Mouse (Mus musculus) limb, embryonic 11.5 days (tissue): ENCODE results near the gene Irak3. TPM values are rescaled to one million over a fixed set of nuclear protein-coding genes. Genes with fewer than 3 reads are reported as not detected.
"Not testable (repeated sequence)": the region's sequence is repeated elsewhere in the genome, so short reads cannot be mapped to it uniquely, and the experiment has no call there.

Source experiments
- ATAC-seq: fragments of 200-750 bp; cut with Nextera tagmentation; 2 replicates; pipeline ENCODE4 v1.8.0; 2017; ENCODE audit warnings: low read depth; ENCODE audit not compliant: insufficient number of reproducible peaks, low FRiP score, low TSS enrichment
- DNase-seq: peaks from one replicate; pipeline ENCODE4 v3.0.0-alpha.2; 2015; ENCODE audit warnings: low spot score
- H3K27ac ChIP-seq: fragments of 300-500 bp; sonication (generic); replicated peaks from 2 replicates; pipeline ENCODE4 v1.5.1; 2014; ENCODE audit warnings: low read depth, mild to moderate bottlenecking, low read length
- H3K27me3 ChIP-seq: fragments of 300-500 bp; sonication (generic); 2 replicates; pipeline ENCODE4 v1.6.1; 2014; ENCODE audit warnings: mild to moderate bottlenecking, low read length, mixed read lengths; ENCODE audit not compliant: control insufficient read depth, insufficient read depth
- H3K36me3 ChIP-seq: fragments of 300-500 bp; sonication (generic); 2 replicates; pipeline ENCODE4 v1.6.1; 2014; ENCODE audit warnings: mild to moderate bottlenecking, low read length, moderate library complexity, mixed read lengths; ENCODE audit not compliant: control insufficient read depth, insufficient read depth
- H3K4me1 ChIP-seq: fragments of 300-500 bp; sonication (generic); 2 replicates; pipeline ENCODE4 v1.6.1; 2014; ENCODE audit warnings: low read length, mixed read lengths; ENCODE audit not compliant: control insufficient read depth, insufficient read depth
- H3K4me2 ChIP-seq: fragments of 300-500 bp; sonication (generic); 2 replicates; pipeline ENCODE4 v1.6.1; 2014; ENCODE audit warnings: low read depth, mild to moderate bottlenecking, moderate library complexity; ENCODE audit not compliant: severe bottlenecking
- H3K4me3 ChIP-seq: fragments of 300-500 bp; sonication (generic); 2 replicates; pipeline ENCODE4 v1.5.1; 2014; ENCODE audit warnings: low read depth, low read length
- H3K9ac ChIP-seq: fragments of 300-500 bp; sonication (generic); 2 replicates; pipeline ENCODE4 v1.6.1; 2014; ENCODE audit warnings: mild to moderate bottlenecking, low read length
- H3K9me3 ChIP-seq: fragments of 300-500 bp; sonication (generic); 2 replicates; pipeline ENCODE4 v1.6.1; 2016; ENCODE audit warnings: low read length; ENCODE audit not compliant: control insufficient read depth
- WGBS: fragments of 180-500 bp; shearing (Covaris S2); extraction: QIAGEN DNeasy Blood & Tissue Kit; methylation state at CpG from one replicate; pipeline ENCODE4 v1.1.7; 2014; 5-methylcytosine and 5-hydroxymethylcytosine counted together
- polyA plus RNA-seq: library from polyadenylated mRNA; unstranded; fragments of >200 nt; fragmentation: Nextera tagmentation; extraction: Ambion mirVana; gene quantifications from 2 replicates; pipeline ENCODE4 v1.2.1, GENCODE M21; 2014

The Irak3 gene
- polyA plus RNA-seq, 1 experiment from 2014 or later: 0.63 TPM

DNA sequence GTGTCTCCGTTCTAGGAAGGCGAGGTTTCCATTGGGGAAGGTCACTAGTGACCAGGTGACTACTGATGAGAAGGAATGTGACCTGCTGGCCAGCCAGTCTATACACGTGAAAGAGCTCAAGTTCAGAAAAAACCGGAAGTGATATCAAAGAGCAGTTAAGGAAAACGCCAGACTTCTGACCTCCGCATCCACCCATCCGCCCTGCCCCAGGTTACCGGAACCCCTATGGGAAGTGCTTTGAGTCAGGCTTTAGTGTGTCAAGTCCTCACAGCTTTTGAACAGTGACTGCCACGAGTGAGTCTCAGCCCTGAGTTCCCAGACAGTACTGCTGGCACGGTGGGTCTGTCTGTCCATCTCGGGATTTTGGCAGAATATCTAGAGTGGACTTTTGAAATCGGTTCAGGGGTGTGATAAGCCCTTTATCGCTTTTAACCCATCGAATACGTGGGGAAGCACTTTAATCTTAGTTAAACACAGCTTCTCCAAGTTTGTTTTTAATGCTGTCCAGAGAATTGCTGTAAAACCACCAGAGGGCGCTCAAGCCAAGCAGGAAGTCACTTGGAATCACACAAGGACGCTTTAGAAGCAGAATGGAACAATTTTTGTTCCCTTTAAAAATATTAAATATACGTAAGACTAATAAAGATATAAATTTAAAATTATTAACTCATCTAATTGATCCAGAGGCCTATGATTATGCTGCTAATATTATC lies 31.9 kb upstream of the Irak3 start:
- Histone ChIP-seq H3K4me1 (peaks cover 4% of the 10 kb centered on the region), H3K4me3 (no peak overlapping the region), H3K4me2 (peak overlapping the region; percentile 16; the same call in 1 of the 2 replicates), H3K9ac (no peak overlapping the region), H3K27me3 (no peaks in the 10 kb centered on the region), H3K27ac (no peak overlapping the region), H3K9me3 (no peaks in the 10 kb centered on the region), H3K36me3 (peaks cover 10% of the 10 kb centered on the region)
- ATAC-seq (0 out of 2 replicates have a peak, but pooled peaks have one; percentile 24), DNase-seq (peak; percentile 86)
- WGBS: 29% methylated on average over 18 of the region's 18 CpGs

DNA sequence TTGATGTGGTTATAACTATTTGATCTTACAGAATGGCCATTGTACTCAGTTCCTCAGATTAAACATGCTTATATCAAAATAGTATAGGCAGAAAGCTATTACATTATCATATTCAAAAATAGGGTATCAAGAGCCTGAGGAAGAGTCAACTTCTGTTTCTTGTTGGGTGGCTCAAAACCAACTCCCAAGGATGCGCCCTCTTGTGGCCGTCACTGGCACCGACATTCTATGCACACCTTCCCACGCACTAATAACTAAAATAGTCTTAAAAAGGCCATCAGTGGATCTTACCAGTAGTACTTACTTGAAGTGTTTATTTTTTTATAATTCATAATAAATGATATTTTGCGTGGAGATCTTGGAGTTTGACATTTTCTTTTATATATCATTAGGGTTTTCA lies 29.8 kb upstream of the Irak3 start:
- DNase-seq: peak; percentile 84

DNA sequence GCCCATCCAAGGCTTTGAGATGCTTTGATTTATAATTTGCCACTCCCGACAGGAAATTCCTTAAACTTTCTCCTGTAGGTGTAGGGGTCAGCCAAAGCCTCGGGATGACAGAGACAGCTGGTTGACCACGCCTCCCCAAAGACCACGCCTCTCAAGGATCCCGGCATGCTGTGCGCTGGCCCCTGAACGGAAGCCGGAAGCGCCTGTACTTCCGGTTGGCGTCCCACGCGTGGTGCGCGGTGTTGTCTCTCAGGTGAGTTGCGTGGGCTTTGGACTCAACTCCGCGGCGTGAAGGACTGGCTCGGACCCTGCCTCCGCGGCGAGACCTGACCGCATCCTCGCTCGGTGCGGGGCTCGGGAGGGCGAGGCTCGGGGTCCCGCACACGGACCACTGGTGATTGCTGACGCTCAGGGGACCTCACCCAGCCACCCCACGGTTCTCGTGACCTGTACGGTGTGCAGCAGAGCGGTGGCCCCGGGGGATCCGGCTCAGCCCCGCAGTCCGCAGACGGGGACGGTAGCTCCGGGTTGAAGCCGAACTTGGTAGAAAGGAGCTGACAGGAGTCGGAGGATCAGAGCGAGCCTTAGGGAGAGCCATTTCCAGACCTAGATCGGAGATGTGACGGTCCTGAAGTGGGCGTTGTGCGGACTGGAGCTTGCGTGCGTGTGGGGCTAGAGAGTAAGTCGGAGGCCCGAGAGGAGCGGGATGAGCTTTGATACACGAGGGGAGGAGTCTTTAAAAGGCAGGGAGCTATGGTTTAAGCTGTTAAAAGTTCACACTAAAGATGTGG lies 25.1 kb upstream of the Irak3 start, which contains the start of gene Llph:
Gene Llph (plus strand): TSS at position 200 of the 791 bp plus-strand sequence.
- peak within 1 kb of the TSS; percentile 69 for H3K4me2 ChIP-seq
- H3K27me3 ChIP-seq: no peaks in the 10 kb centered on the region
- WGBS: under 1% methylated on average over 57 of the region's 57 CpGs
- peak; percentile 89 for ATAC-seq
- no peaks in the 10 kb centered on the region for H3K4me1 ChIP-seq
- DNase-seq: peak; percentile 88
- H3K9me3 ChIP-seq: no peaks in the 10 kb centered on the region
- peak within 1 kb of the TSS; percentile 75 for H3K9ac ChIP-seq
- H3K27ac ChIP-seq: no peak within 1 kb of the TSS
- H3K4me3 ChIP-seq: peak within 1 kb of the TSS; percentile 88
- peaks cover 13% of the 10 kb centered on the region for H3K36me3 ChIP-seq

More for the DNA sequence above, 29.8 kb upstream of the Irak3 start:
- Histone ChIP-seq H3K4me3 (no peak overlapping the region), H3K4me2 (no peak overlapping the region), H3K9me3 (no peaks in the 10 kb centered on the region), H3K36me3 (peaks cover 13% of the 10 kb centered on the region), H3K4me1 (no peaks in the 10 kb centered on the region), H3K9ac (no peak overlapping the region), H3K27me3 (no peaks in the 10 kb centered on the region), H3K27ac (no peak overlapping the region)
- 30% methylated on average over 5 of the region's 5 CpGs for WGBS
- no peak for ATAC-seq

- no peak overlapping the region for H3K4me2 ChIP-seq
- H3K9me3 ChIP-seq: no peaks in the 10 kb centered on the region
- no peaks in the 10 kb centered on the region for H3K4me1 ChIP-seq
- H3K4me3 ChIP-seq: no peak overlapping the region
- no peak overlapping the region for H3K27ac ChIP-seq
- H3K27me3 ChIP-seq: no peaks in the 10 kb centered on the region
- 83% methylated on average over 7 of the region's 7 CpGs for WGBS
- DNase-seq: no peak
- 0 out of 2 replicates have a peak, but pooled peaks cover 2% of the 10 kb centered on the region for H3K36me3 ChIP-seq
- no peak overlapping the region for H3K9ac ChIP-seq
- ATAC-seq: no peak
Observed at GRCm38 (mm10) chr10:120220776-120221175, 18.8 kb upstream of the Irak3 start.

DNA sequence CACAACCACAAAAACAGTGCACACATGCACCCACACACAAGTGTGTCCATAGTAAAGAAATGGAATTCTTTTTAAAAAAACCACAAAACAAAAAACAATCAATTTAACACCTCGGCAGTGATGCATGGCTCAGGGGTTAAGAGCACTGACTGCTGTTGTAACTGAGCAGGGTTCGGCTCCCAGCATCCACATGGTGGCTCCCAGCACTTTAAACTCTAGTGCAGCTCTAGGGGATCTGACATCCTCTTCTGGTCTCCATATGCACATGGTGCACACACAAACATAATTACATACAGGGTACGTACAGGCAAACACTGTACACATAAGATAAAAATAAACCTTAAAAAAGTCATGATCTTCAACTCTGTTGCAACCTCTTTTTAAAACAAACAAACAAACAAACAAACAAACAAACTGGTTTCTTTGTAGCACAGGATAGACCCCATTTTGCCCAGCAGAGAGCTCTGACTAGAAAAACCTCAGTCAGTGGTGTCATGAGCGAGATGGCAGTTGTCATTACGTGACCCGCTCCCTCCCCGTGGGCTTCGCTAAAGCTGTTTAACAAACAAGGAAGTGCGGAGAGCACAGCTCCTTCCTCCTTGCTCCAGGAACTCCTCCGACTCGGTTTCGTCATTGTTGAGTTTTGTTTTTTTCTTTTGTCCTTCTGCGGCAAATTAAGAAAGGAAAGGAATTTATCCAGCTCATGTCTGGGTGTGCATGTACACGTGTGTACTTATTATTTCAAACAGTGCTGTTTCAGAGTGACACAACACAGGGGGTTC lies 17.8 kb upstream of the Irak3 start:
- no peak overlapping the region for H3K27ac ChIP-seq
- WGBS: 87% methylated on average over 14 of the region's 14 CpGs

GRCm38 (mm10) chr10:120218996-120219395 lies 17.1 kb upstream of the Irak3 start:
- DNase-seq (no peak), ATAC-seq (no peak)
- Histone ChIP-seq H3K36me3 (0 out of 2 replicates have a peak, but pooled peaks cover 2% of the 10 kb centered on the region), H3K9me3 (no peaks in the 10 kb centered on the region), H3K4me2 (no peak overlapping the region), H3K4me3 (no peak overlapping the region), H3K27ac (no peak overlapping the region), H3K9ac (no peak overlapping the region), H3K27me3 (no peaks in the 10 kb centered on the region), H3K4me1 (no peaks in the 10 kb centered on the region)
- 90% methylated on average over 10 of the region's 10 CpGs for WGBS

More for the DNA sequence above, 17.8 kb upstream of the Irak3 start:
- H3K4me1 ChIP-seq: no peaks in the 10 kb centered on the region
- no peak for DNase-seq
- H3K4me2 ChIP-seq: no peak overlapping the region
- no peak for ATAC-seq
- H3K4me3 ChIP-seq: no peak overlapping the region
- H3K27me3 ChIP-seq: no peaks in the 10 kb centered on the region
- H3K36me3 ChIP-seq: 0 out of 2 replicates have a peak, but pooled peaks cover 2% of the 10 kb centered on the region
- H3K9ac ChIP-seq: no peak overlapping the region
- H3K9me3 ChIP-seq: no peaks in the 10 kb centered on the region

- H3K4me3 ChIP-seq, H3K9ac ChIP-seq, ATAC-seq, H3K27ac ChIP-seq, H3K27me3 ChIP-seq, H3K36me3 ChIP-seq, H3K4me2 ChIP-seq, H3K4me1 ChIP-seq, DNase-seq, H3K9me3 ChIP-seq: not testable (repeated sequence)
- 80% methylated on average over 1 of the region's 1 CpGs for WGBS
Observed at GRCm38 (mm10) chr10:120217099-120217498, 15.2 kb upstream of the Irak3 start.

GRCm38 (mm10) chr10:120210096-120210495 lies 8.2 kb upstream of the Irak3 start:
- no peak overlapping the region for H3K9ac ChIP-seq
- H3K36me3 ChIP-seq: no peaks in the 10 kb centered on the region
- H3K4me3 ChIP-seq: no peak overlapping the region
- DNase-seq: no peak
- no peak for ATAC-seq
- 0 out of 2 replicates have a peak, but pooled peaks cover 2% of the 10 kb centered on the region for H3K4me1 ChIP-seq
- 95% methylated on average over 3 of the region's 3 CpGs for WGBS
- no peaks in the 10 kb centered on the region for H3K9me3 ChIP-seq
- H3K4me2 ChIP-seq: no peak overlapping the region
- no peaks in the 10 kb centered on the region for H3K27me3 ChIP-seq
- H3K27ac ChIP-seq: no peak overlapping the region
